Mouse (Mus musculus) spleen, embryonic (tissue): ENCODE measurements at regions not wholly inside any gene's neighbourhood (a gene's known extent, or its start where the extent isn't known, plus 50 kb on each side); places are given as distances from the start of the nearest gene placed in this dataset.

ENCODE experiments used
- CTCF ChIA-PET: fragments of 350-600 bp; sonication (Branson Sonifier 250); formaldehyde crosslinking; loops from one replicate; lab custom pipeline; 2022; lab: Charles Lee

DNA sequence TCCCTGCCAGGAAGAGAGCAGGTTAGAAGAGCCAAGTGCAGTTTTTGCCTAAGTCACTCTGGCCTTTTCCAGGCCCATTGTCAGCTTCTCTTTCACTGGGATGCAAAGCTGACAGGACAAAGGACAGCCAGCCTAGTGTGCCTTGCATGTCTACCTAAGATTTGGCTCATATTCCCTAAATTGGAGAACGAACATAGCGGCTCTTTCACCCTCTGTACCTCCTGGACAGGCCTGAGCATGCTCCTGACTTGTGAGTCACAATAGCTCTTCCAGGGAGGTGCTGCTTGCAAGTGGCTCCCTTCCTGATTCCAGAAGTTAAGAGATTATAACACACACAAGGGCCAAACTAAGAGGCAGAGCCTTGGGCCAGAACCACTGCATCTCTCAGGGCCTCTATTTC, 97.1 kb downstream of the C1galt1 start:
- CTCF ChIA-PET: no interaction called here

DNA sequence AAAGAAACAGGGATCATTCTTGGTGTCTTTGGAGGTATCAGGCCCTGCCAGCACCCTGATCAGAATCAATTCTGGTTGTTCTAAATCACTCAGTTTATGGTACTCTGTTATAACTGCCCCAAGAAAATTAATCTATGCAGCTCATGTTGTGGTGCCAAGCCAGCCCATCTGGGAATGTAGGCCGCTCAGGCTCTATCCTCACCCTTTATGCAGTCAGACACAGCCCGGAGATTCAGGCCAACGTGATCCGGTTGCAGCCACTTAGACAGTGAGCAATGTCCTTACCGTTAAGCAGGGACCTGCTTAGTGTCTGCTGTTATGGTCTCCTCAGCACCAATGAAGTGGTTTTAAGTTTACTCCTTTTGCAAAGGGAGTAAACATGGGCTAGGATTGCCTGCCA, 98.5 kb downstream of the C1galt1 start:
- CTCF ChIA-PET: interaction anchor here (0.6 kb wide), 1 partner anchor 26 kb away, joined by 18 read pairs; no protein-coding TSS in a partner anchor

DNA sequence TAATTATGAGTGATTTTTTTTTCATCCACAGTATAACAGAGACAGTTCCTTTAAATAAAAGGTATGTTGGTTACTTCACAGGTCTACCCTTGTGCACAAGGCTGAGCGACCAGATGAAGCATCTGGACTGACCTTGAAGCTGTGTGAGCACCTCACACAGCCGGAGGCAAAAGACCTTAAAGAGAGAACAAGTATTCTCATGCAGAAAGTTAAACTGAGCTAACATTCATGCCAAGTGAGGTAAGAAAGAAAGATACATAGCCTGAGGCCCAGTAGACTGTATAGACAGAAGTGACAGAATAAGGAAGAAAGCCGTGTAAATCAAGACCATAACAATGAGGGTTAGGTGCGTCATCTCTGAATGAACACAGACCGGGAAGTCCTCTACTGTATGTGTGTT, 99.0 kb downstream of the C1galt1 start:
- CTCF ChIA-PET: interaction anchor here (0.6 kb wide), 1 partner anchor 27 kb away, joined by 18 read pairs; no protein-coding TSS in a partner anchor
